Mouse (Mus musculus) layer of hippocampus, postnatal 10 days (tissue): Measurements from ENCODE around the gene Fpr1. TPM values are rescaled to one million over a fixed set of nuclear protein-coding genes. Genes with fewer than 3 reads are reported as not detected.

Source experiments
- DNase-seq, 2 experiments: peaks; one replicate each; pipeline ENCODE4 v3.0.0; 2021; ENCODE audit warnings: low spot score in 2 of 2
- microRNA-seq, 2 experiments: library from miRNA; unstranded; fragments of <30 nt; microRNA quantifications; one replicate each; pipeline ENCODE4 v1.2.0; 2021
- total RNA-seq, 2 experiments: library from RNA; stranded (reverse); gene quantifications; 2 replicates each; pipeline ENCODE4 v1.2.3; 2021

Gene Fpr1
- total RNA-seq, 2 experiments from 2014 or later, result not detected

DNA sequence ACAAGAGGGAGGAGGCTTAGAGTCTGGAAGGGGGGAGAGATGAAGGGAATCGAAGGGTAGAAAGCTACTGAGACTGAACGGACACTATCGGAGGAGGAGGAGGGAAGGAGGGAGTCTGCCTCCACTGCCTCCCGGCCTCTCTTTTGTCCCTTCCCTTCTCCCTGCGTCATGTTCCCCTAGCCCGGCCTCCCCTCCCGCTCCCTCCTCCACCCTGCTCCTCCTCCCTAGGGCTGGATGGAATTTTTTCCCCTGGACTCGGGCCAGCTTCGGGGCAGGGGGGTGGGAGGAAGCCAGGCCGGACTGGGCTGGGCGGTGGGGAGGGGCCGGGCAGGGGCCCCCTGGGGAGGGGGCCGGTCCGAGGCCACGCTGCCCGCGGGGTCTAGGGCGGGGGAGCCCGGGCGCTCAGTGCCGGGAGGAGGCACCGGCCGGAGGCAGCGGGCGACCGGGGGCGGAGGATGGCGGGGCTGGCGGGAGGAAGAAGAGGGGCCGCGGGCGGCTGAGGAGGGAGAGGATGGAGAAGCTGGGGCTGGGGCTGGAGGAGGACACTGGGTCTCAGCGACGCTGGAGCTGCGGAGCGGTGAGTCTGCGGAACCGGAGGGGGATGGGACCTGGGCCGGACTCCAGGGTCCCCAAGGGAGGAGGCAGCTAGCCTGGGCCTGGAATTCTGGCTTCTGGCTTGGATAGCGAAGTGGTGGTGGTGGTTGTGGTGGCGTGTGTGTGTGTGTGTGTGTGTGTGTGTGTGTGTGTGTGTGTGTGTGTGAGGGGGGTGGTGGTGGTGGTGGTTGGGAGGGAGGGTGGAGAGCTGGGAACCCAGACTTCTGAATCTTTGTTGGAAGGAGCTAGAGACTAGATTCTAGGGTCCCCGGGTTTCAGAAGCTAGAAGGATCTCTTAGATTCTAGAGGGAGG lies 56.7 kb downstream of the Fpr1 start, which contains the start of gene Spaca6:
Gene Spaca6 (plus strand): TSS at position 408 of the 907 bp plus-strand sequence.
- DNase-seq, result peak; percentile 91 to 94

Small RNA genes within 50 kb of the gene (microRNA-seq; reads per million reads assigned to microRNA genes)
- 0 reads per million in 2 experiments for gene Gm25927
- gene Mir125a, result 5,132 to 11,625 reads per million in 2 experiments
- gene Mir99b, result 6,766 to 23,802 reads per million in 2 experiments
- gene Mirlet7e, result 0 reads per million in 2 experiments

Other genes starting within 250 kb of the Fpr1 start
- not detected for gene Vmn2r90, start 180.2 kb downstream of the Fpr1 start, total RNA-seq
- gene Spaca6, start 56.8 kb downstream of the Fpr1 start, total RNA-seq, result 100 to 1,000 TPM in 1 of 2 experiments, 10 to 100 TPM in 1; 79.2 to 100 TPM
- under 1 TPM; 0.20 to 0.34 TPM for gene Has1, start 28.7 kb downstream of the Fpr1 start, total RNA-seq
- gene Fpr2, start 3.9 kb upstream of the Fpr1 start, total RNA-seq, result under 1 TPM in 1 of 2 experiments, not detected in 1; 0.57 TPM
- not detected for gene Fpr3, start 3.9 kb upstream of the Fpr1 start, total RNA-seq
- gene Fpr-rs4, start 137.8 kb upstream of the Fpr1 start, total RNA-seq, result not detected
- gene Vmn2r124, start 165.5 kb upstream of the Fpr1 start, total RNA-seq, result under 1 TPM; 0.11 TPM
- gene Vmn2r91, start 201.1 kb upstream of the Fpr1 start, total RNA-seq, result not detected